Mouse (Mus musculus) naive thymus-derived CD4-positive, alpha-beta T cell, adult 2 months (primary cell): ENCODE measurements around the gene Gm17949.

Experiments
- DNase-seq: peaks from one replicate; pipeline ENCODE4 v3.0.0-alpha.2; 2011; ENCODE audit warnings: low read depth

Gm17949 gene

GRCm38 (mm10) chr17:56990115-56990746 is 21.0 kb upstream of the Gm17949 start, which contains the start of gene Clpp:
Clpp (plus strand) TSS chr17:56990305.
- peak; percentile 97 for DNase-seq

GRCm38 (mm10) chr17:56990966-56991365 is 20.3 kb upstream of the Gm17949 start:
- DNase-seq, result no peak

- no peak for DNase-seq
Measured at GRCm38 (mm10) chr17:56995046-56995445, 16.2 kb upstream of the Gm17949 start.

- no peak for DNase-seq
Measured at GRCm38 (mm10) chr17:56996506-56996905, 14.8 kb upstream of the Gm17949 start.

GRCm38 (mm10) chr17:56997029-56997667 is 14.1 kb upstream of the Gm17949 start, which contains the start of gene Alkbh7:
Alkbh7 (plus strand) TSS chr17:56997339.
- DNase-seq, result peak; percentile 98

- no peak for DNase-seq
Measured at GRCm38 (mm10) chr17:56999414-56999813, 11.9 kb upstream of the Gm17949 start.

GRCm38 (mm10) chr17:56999968-57000609 is 11.2 kb upstream of the Gm17949 start, which contains the start of gene Pspn:
Pspn (minus strand) TSS chr17:57000018.
- DNase-seq, result no peak

GRCm38 (mm10) chr17:57001228-57001627 is 10.0 kb upstream of the Gm17949 start:
- DNase-seq, result no peak

GRCm38 (mm10) chr17:57003994-57004393 is 7.3 kb upstream of the Gm17949 start:
- DNase-seq, result no peak

GRCm38 (mm10) chr17:57007137-57007905 is 3.9 kb upstream of the Gm17949 start:
- DNase-seq, result no peak

GRCm38 (mm10) chr17:57010911-57011235 is 396 bp upstream of the Gm17949 start:
- DNase-seq, result no peak

GRCm38 (mm10) chr17:57012245-57012795 is 1.1 kb downstream of the Gm17949 start:
- no peak for DNase-seq

- DNase-seq, result no peak
Measured at GRCm38 (mm10) chr17:57019693-57020092, 8.4 kb downstream of the Gm17949 start.

- no peak for DNase-seq
Measured at GRCm38 (mm10) chr17:57020960-57021359, 9.7 kb downstream of the Gm17949 start.

- DNase-seq, result no peak
Measured at GRCm38 (mm10) chr17:57027471-57027870, 16.2 kb downstream of the Gm17949 start.

- no peak for DNase-seq
Measured at GRCm38 (mm10) chr17:57029691-57030090, 18.4 kb downstream of the Gm17949 start.

- peak; percentile 53 for DNase-seq
Measured at GRCm38 (mm10) chr17:57030931-57031660, 19.8 kb downstream of the Gm17949 start, which contains the start of gene Khsrp. Khsrp (minus strand) TSS chr17:57031522.

GRCm38 (mm10) chr17:57031661-57032420 is 20.6 kb downstream of the Gm17949 start:
- peak; percentile 100 for DNase-seq

GRCm38 (mm10) chr17:57032854-57033253 is 21.6 kb downstream of the Gm17949 start:
- DNase-seq, result no peak

GRCm38 (mm10) chr17:57038978-57039377 is 27.7 kb downstream of the Gm17949 start:
- no peak for DNase-seq

GRCm38 (mm10) chr17:57041554-57041953 is 30.3 kb downstream of the Gm17949 start, which contains the start of gene Slc25a41:
Slc25a41 (minus strand) TSS chr17:57041654.
- DNase-seq, result no peak
